Mouse (Mus musculus) adrenal gland, postnatal 4 days (tissue): ENCODE results near the gene Sult2a2. TPM values are rescaled to one million over a fixed set of nuclear protein-coding genes. Genes with fewer than 3 reads are reported as not detected.
"Not testable (repeated sequence)": the region's sequence is repeated elsewhere in the genome, so short reads cannot be mapped to it uniquely, and the experiment has no call there.

Experiments used
- DNase-seq, 2 experiments: peaks; one replicate each; pipeline ENCODE4 v3.0.0; 2021 to 2022; ENCODE audit warnings: low spot score in 2 of 2, mixed read lengths in 2 of 2
- long read RNA-seq, 2 experiments: library from polyadenylated mRNA; stranded (forward); transcript quantifications; one replicate each; pipeline ENCODE4 v2.0.0; 2021
- total RNA-seq, 2 experiments: library from RNA; stranded (reverse); gene quantifications; 2 replicates each; pipeline ENCODE4 v1.2.3; 2021

The Sult2a2 gene
- 1 to 10 TPM in 1 of 2 experiments, not detected in 1; 2.7 TPM for total RNA-seq
- long read RNA-seq, experiment 1: 0 reads
- long read RNA-seq, experiment 2: 0 reads

- DNase-seq: not testable (repeated sequence)
Measured at GRCm38 (mm10) chr7:13733205-13733604, at the start of gene Sult2a2. Gene Sult2a2, plus strand, starts transcription at chr7:13733505.

- no peak for DNase-seq
Measured at GRCm38 (mm10) chr7:13813913-13814312, 80.6 kb downstream of the Sult2a2 start.

Other genes starting within 250 kb of the Sult2a2 start
- gene Bsph2, start 162.4 kb upstream of the Sult2a2 start, total RNA-seq: not detected
- gene Sult2a5, start 109.5 kb upstream of the Sult2a2 start, total RNA-seq: 1 to 10 TPM in 1 of 2 experiments, not detected in 1; 1.1 TPM
- gene Sult2a1, start 103.9 kb downstream of the Sult2a2 start, total RNA-seq: 10 to 100 TPM in 1 of 2 experiments, under 1 TPM in 1; 0.31 to 15.2 TPM